Mouse (Mus musculus) monocyte, adult 5-6 weeks (primary cell): ENCODE measurements around the gene Scaf1. TPM values are rescaled to one million over a fixed set of nuclear protein-coding genes. Genes with fewer than 3 reads are reported as not detected.

ENCODE experiments used
- ATAC-seq: fragments of 153-309, 156-312 bp; replicated peaks from 2 replicates; pipeline ENCODE4 v1.8.0; 2017; ENCODE audit warnings: mild to moderate bottlenecking; ENCODE audit not compliant: low TSS enrichment, insufficient number of reproducible peaks, severe bottlenecking, poor library complexity, low FRiP score
- total RNA-seq: library from RNA; stranded (forward); fragments of 200-1000, 200-491, 200-594 nt; gene quantifications from 3 replicates; pipeline ENCODE4 v1.2.3, GENCODE M21; 2017

Scaf1 gene
- total RNA-seq, 1 experiment from 2014 or later, result 15.3 TPM

DNA sequence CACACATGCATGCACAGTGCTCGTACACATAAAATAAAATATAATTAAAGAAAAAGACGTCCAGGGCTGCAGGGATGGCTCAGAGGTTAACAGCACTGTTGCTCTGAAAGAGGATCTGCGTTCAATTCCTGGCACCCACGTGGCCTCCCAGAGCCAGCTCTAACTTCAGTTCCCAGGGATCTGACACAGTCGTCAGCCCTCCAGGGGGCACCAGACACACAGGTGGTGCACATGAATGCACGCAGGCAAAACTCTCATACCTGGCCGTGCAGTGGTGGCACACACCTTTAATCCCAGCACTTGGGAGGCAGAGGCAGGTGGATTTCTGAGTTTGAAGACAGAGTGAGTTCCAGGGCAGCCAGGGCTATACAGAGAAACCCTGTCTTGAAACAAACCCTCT lies 50.2 kb downstream of the Scaf1 start:
- ATAC-seq, result no peak

DNA sequence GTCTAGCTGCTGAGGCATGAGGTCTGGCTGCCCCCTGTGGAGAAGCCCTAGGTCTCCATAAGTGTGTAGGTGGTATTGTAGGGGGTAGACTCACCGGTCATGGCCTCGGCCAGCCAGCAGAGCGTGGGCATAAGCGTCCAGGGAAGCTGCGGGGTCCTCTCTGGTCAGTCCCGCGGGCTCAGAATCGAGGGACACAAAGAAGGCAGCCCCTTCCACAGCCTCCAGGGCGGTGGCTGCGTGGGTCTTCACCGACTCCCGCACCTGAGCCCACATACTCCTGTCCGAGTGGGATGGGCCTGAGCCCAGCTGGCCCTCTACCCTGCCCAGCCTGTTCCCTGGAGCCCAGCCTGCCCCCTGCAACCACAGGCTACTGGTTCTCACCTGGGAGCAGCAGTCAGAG lies 51.2 kb downstream of the Scaf1 start:
- no peak for ATAC-seq

DNA sequence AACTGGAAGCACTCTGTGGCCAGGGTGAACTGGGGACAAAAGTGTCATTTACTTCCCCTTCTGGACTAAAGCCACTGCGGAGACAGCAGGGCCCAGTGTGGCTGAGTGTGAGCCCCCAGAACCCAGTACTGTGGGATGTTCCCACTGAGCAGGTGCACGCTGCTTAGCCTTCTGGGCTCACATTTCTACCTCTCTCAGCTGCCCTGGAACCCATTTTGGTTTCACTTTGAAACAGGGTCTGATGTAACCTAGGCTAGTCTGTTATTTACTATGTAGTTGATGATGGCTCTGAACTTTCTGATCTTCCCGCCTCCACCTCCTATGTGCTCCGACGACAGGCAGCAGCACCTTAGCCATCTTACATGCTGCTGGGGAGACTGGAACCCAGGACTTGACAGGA lies 53.3 kb downstream of the Scaf1 start:
- no peak for ATAC-seq

DNA sequence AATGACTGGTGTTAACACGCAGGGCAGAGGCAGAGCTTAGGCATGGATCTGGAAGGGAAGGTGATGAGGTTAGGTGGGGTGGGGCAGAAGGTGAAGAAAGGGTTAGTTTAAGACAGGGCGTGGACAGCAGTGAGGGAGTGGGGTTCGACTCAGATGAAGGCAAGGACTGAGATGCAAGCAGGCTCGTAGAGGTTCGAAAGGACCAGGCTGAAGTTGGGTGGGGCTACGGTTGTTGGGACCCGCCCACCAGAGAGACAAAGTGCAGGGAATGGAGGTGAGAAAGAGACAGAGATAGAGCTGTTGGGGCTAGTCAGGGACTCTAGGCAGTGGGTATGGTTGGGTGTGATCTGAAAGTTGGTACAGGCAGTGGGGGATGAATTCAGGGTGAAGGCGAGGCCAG lies 53.8 kb downstream of the Scaf1 start:
- no peak for ATAC-seq

DNA sequence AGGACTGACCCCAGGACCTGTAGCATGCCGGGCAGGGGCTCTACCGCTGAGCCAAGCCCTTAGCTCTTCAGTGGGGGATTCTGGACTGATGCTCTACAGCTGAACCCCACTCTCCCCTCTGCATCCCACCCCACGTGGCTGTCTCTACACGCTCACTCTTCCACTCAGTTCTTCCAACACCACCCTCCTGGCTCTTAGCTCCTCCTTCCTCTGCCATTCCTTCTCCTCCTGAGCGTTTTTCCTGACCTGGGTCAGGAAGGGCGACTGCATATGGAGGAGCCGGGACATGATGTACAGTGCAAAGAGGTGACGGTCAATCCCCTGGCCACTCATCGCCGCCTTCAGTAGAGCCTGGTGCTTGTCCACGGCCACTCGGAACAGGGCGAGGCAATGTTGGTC lies 55.7 kb downstream of the Scaf1 start:
- ATAC-seq, result no peak

DNA sequence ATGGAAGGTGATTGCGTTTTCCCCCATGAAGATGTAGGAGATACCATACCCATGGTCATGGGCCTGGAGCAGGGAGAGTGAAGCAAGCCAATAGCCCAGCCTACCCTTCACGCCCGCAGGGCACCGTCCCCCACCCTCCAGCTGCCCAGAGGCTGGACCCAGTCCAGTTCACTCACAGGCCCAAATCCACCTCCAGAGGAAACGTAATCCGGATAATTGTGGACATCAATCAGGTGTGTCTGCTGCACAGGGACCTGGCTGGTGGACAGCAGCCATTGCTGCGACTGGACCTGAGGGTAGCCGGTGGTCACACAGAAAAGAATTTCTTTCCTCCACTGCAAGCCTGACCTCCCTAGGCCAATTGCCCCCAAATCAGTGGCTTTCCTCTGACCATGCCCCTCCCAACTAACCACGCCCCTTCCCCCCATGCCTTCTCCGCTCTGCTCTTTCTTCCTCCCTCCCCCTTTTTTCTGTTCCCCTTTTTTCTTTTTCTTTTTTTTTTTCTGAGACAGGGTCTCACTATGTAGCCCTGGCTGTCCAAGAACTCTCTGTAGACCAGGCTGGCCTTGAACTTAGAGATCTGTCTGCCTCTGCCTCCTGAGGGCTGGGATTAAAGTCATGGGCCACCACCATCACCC lies 56.2 kb downstream of the Scaf1 start:
- ATAC-seq, result no peak

DNA sequence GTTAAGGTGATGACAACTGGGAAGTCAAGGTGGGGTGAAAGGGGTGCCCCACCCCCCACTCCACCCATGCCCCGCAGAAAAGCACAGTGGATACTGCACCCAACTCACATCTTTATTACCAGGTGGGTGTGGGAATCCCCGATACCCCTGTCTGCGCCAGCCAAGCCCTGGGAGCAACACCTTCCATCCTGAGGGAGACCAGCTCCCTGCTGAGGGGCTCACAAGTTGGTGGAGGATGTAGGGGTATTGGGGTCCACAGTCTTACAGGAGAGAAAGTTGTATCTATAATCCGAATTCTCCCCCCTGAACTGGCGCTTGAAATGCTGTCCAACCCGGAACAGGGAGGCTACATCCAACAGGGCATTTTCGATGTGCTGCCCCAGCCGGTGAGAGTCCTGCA lies 56.9 kb downstream of the Scaf1 start:
- no peak for ATAC-seq

DNA sequence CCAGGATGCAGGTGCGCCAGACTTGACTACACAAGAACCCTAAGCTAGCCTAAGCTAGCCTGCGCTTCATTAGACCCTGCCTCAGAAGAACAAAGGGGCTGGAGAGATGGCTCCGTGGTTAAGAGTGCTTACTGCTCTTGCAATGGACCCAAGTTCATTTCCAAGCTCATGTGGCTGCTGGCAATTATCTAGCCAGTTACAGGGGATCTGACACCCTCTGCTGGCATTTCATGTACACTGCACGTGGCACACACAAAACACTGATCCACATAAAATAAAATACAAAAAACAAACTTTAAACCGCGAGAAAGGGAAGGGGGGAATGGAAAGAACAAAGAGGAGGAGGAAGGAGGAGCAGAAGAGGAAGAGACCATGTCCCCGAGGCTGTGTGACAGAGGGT lies 58.0 kb downstream of the Scaf1 start:
- no peak for ATAC-seq

DNA sequence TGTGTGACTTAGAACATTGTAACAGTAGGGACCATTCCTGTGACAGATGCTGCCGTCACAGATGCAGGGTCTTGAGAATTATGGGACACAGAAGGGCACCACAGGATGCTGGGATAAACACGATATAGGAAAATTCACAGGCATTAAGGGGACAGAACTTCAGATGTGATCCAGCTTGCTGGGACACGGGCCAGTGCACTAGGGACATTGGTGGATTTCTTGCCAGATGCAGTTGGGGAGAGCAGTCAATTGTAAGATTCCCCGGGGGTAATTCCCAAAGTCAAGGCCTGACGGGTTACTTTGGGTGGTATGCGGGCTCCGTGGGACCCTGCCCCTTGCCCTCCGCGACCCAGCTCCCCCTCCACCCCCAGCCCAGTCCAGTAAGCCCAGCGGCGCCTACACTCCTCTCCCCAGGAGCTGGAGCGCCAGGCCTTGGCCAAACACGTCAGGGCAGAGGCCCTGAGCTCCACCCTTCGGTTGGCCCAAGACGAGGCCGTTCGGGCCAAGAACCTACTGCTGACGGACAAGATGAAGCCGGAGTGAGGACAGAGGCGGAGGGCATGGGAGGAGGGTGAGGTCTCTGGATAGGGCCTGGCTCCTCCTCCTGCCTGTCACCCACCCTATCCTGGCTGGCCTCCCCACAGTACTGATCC lies 58.9 kb downstream of the Scaf1 start:
- no peak for ATAC-seq

DNA sequence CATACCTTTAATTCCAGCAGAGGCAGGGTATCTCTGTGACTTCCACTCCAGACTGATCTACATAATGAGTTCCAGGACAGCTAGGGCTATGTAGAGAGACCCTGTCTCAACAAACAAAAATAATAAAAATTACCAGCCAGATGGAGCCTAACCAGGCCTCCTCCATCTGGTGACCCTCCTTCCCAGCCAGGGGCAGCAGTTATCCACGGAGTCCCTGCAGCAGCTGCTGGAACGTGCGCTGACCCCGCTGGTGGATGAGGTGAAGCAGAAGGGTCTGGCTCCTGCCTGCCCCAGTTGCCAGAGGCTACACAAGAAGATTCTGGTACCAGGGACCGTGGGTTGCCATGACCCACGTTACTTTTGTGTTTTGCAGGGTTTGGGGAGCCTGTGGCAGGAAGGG lies 59.9 kb downstream of the Scaf1 start:
- ATAC-seq, result no peak

DNA sequence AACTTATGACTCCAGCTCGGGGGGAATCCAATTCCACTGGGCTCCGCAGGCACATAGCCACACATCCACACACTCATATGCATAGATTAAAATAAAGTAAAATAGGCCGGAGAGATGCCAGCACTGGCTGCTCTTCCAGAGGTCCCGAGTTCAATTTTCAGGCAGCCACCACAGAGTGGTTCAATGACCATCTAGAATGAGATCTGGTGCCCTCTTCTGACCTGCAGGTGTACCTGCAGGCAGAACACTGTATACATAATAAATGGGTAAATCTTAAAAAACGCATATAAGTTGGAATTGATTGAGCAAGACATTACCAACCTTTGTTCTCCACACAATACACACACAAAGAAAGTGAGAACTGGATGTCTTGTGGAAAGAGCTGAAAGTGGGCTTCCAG lies 60.5 kb downstream of the Scaf1 start:
- ATAC-seq, result no peak

DNA sequence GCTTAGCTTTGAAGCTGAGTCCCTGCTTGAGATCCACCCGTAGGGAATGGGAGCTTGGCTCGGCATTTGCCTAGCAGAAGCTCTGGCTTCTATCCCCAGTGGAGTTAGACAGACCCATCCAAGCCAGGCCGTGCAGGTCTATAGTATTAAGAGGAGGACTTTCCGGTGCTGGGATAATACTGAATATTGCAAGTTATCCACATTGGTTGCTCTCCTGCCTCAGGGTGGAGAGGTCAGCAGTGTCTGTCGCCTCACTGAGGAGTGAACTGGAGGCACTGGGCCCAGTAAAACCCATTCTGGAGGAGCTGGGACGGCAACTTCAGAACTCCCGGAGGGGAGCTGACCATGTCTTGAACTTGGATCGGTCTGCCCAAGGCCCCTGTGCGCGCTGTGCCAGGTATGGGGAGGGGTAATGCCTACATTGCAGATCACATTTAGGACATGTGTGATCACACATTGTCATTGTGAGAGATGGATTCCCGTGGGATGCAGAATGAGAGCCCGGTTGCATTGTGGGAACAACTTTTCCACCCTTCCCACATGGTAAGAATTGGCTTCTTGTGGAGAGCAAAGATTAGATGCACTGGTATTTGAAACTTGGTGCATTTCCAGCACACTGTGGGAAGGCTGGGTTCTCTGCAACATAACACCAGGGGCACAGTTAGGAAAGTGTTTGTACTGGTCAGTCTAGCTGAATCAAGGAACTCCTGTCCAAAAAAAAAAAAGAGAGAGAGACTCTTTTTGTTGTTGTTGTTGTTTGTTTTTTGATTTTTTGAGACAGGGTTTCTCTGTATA lies 61.9 kb downstream of the Scaf1 start:
- ATAC-seq, result no peak

DNA sequence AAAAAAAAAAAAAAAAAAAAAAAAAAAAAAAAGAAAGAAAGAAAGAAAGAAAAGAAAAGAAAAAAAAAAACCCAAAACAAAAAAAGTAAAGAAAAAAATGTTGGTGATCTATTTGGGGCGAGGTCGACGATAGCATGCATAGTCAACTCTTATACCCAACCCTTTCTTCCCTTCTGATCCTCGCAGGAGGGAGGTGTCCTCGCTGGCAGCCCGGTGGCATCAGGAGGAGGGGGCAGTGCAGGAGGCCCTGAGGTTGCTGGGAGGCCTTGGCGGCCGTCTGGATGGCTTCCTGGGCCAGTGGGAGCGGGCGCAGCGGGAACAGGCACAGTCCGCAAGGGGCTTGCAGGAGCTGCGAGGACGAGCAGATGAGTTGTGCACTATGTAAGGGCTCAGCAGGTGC lies 62.6 kb downstream of the Scaf1 start:
- ATAC-seq, result no peak

Other genes starting within 250 kb of the Scaf1 start
- gene Nup62, start 200.3 kb downstream of the Scaf1 start, total RNA-seq, result 34.3 to 35.3 TPM (median 35.2 TPM) in 3 replicates
- 1.1 to 5.2 TPM (median 3.7 TPM) in 3 replicates for gene Il4i1, start 200.0 kb downstream of the Scaf1 start, total RNA-seq
- 1.1 to 2.8 TPM (median 2.8 TPM) in 3 replicates for gene Atf5, start 199.7 kb downstream of the Scaf1 start, total RNA-seq
- gene Akt1s1, start 167.4 kb downstream of the Scaf1 start, total RNA-seq, result 11.6 to 33.0 TPM (median 13.0 TPM) in 3 replicates
- 33.8 to 69.8 TPM (median 57.7 TPM) in 3 replicates for gene Tbc1d17, start 167.3 kb downstream of the Scaf1 start, total RNA-seq
- gene Pnkp, start 159.2 kb downstream of the Scaf1 start, total RNA-seq, result 68.9 to 89.5 TPM (median 71.5 TPM) in 3 replicates
- 7.2 to 11.9 TPM (median 7.4 TPM) in 3 replicates for gene Ptov1, start 146.6 kb downstream of the Scaf1 start, total RNA-seq
- 8.2 to 15.1 TPM (median 8.9 TPM) in 3 replicates for gene Med25, start 123.7 kb downstream of the Scaf1 start, total RNA-seq
- gene Fuz, start 120.3 kb downstream of the Scaf1 start, total RNA-seq, result 10.8 to 19.1 TPM (median 16.1 TPM) in 3 replicates
- gene Ap2a1, start 86.9 kb downstream of the Scaf1 start, total RNA-seq, result 10.3 to 21.7 TPM (median 21.0 TPM) in 3 replicates
- gene Tsks, start 73.2 kb downstream of the Scaf1 start, total RNA-seq, result not detected in 3 replicates
- not detected in 3 replicates for gene Cpt1c, start 41.5 kb downstream of the Scaf1 start, total RNA-seq
- 57.2 to 80.2 TPM (median 58.1 TPM) in 3 replicates for gene Prmt1, start 29.8 kb downstream of the Scaf1 start, total RNA-seq
- 83.1 to 122 TPM (median 104 TPM) in 3 replicates for gene Irf3, start 18.7 kb downstream of the Scaf1 start, total RNA-seq
- 2.7 to 13.0 TPM (median 7.7 TPM) in 3 replicates for gene Bcl2l12, start 17.7 kb downstream of the Scaf1 start, total RNA-seq
- gene Rras, start 1.6 kb upstream of the Scaf1 start, total RNA-seq, result 43.0 to 51.7 TPM (median 49.7 TPM) in 3 replicates
- 1.6 to 5.0 TPM (median 2.0 TPM) in 3 replicates for gene Prr12, start 36.5 kb upstream of the Scaf1 start, total RNA-seq
- 45.8 to 57.3 TPM (median 52.8 TPM) in 3 replicates for gene Nosip, start 46.1 kb upstream of the Scaf1 start, total RNA-seq
- 1.5 to 12.8 TPM (median 3.7 TPM) in 3 replicates for gene Prrg2, start 46.3 kb upstream of the Scaf1 start, total RNA-seq
- gene Rcn3, start 75.9 kb upstream of the Scaf1 start, total RNA-seq, result 6.2 to 20.1 TPM (median 15.3 TPM) in 3 replicates
- 74.9 to 100 TPM (median 91.0 TPM) in 3 replicates for gene Fcgrt, start 87.5 kb upstream of the Scaf1 start, total RNA-seq
- gene Rps11, start 108.1 kb upstream of the Scaf1 start, total RNA-seq, result 1,164 to 1,516 TPM (median 1,507 TPM) in 3 replicates
- 2,771 to 4,251 TPM (median 4,236 TPM) in 3 replicates for gene Rpl13a, start 112.4 kb upstream of the Scaf1 start, total RNA-seq
- 1.5 TPM in 1 of 3 replicates, not detected in the others for gene Gm45713, start 119.9 kb upstream of the Scaf1 start, total RNA-seq
- 35.3 to 62.4 TPM (median 36.7 TPM) in 3 replicates for gene Flt3l, start 120.1 kb upstream of the Scaf1 start, total RNA-seq
- 23.4 to 37.8 TPM (median 26.8 TPM) in 3 replicates for gene Pih1d1, start 137.9 kb upstream of the Scaf1 start, total RNA-seq
- gene Aldh16a1, start 138.2 kb upstream of the Scaf1 start, total RNA-seq, result 28.6 to 46.8 TPM (median 34.2 TPM) in 3 replicates
- not detected in 3 replicates for gene Slc17a7, start 147.6 kb upstream of the Scaf1 start, total RNA-seq
- gene Gfy, start 163.2 kb upstream of the Scaf1 start, total RNA-seq, result not detected in 3 replicates
- not detected in 3 replicates for gene Pth2, start 164.6 kb upstream of the Scaf1 start, total RNA-seq
- gene Ccdc155, start 188.5 kb upstream of the Scaf1 start, total RNA-seq, result 0.75 TPM in 1 of 3 replicates, not detected in the others
- 4.7 to 8.7 TPM (median 6.1 TPM) in 3 replicates for gene Dkkl1, start 195.8 kb upstream of the Scaf1 start, total RNA-seq
- gene Tead2, start 199.4 kb upstream of the Scaf1 start, total RNA-seq, result 0.48 to 2.5 TPM (median 0.64 TPM) in 3 replicates
- gene Cd37, start 222.8 kb upstream of the Scaf1 start, total RNA-seq, result 112 to 185 TPM (median 125 TPM) in 3 replicates
- 0.64 TPM in 1 of 3 replicates, not detected in the others for gene Slc6a16, start 224.7 kb upstream of the Scaf1 start, total RNA-seq